Mouse (Mus musculus): ENCODE data around the gene Gm20918. TPM values are rescaled to one million over a fixed set of nuclear protein-coding genes. Genes with fewer than 3 reads are reported as not detected.
"Not testable (repeated sequence)": the region's sequence is repeated elsewhere in the genome, so short reads cannot be mapped to it uniquely, and the experiment has no call there.

Gm20918 gene
- polyA plus RNA-seq (2012; rRNA removed) = not detected in 2 replicates

- DNase-seq (ENCODE audit: low read depth, low spot score) = not testable (repeated sequence)
Measured at GRCm38 (mm10) chrY:5043637-5044036, at the start of gene Gm20918. Gene Gm20918 (plus strand): TSS chrY:5043937.

Other genes with a start within 250 kb of the Gm20918 start
- gene Gm21820, start 205.5 kb downstream of the Gm20918 start, polyA plus RNA-seq (2012; rRNA removed) = not detected in 2 replicates

All from large intestine, adult 2 months (tissue).